Mouse (Mus musculus): ENCODE data around the gene Tnfrsf18. TPM values are rescaled to one million over a fixed set of nuclear protein-coding genes. Genes with fewer than 3 reads are reported as not detected.

Gene Tnfrsf18
- polyA plus RNA-seq, 1 experiment from 2014 or later = 2.8 TPM

- H3K4me2 ChIP-seq (replicated peaks; ENCODE audit: low read depth, low read length) = no peak overlapping the region
- H3K9me3 ChIP-seq (ENCODE audit: control insufficient read depth, low read length) = no peaks in the 10 kb centered on the region
- no peaks in the 10 kb centered on the region for H3K27me3 ChIP-seq (ENCODE audit: control insufficient read depth, insufficient read depth, low read length)
- ATAC-seq (ENCODE audit: low FRiP score, low TSS enrichment) = no peak
- H3K36me3 ChIP-seq (ENCODE audit: control insufficient read depth, insufficient read depth, low read length) = peaks cover 9% of the 10 kb centered on the region; the same call in 1 of the 2 replicates
- no peak overlapping the region for H3K4me3 ChIP-seq (ENCODE audit: low read length)
- no peak overlapping the region for H3K9ac ChIP-seq (ENCODE audit: low read depth, low read length)
- H3K4me1 ChIP-seq (ENCODE audit: control insufficient read depth, insufficient read depth, low read length) = peaks cover 19% of the 10 kb centered on the region
- WGBS = 83% methylated on average over 7 of the region's 7 CpGs
- no peak overlapping the region for H3K27ac ChIP-seq (ENCODE audit: low read depth, low read length)
Measured at GRCm38 (mm10) chr4:156028580-156028979, 2.6 kb downstream of the Tnfrsf18 start.

DNA sequence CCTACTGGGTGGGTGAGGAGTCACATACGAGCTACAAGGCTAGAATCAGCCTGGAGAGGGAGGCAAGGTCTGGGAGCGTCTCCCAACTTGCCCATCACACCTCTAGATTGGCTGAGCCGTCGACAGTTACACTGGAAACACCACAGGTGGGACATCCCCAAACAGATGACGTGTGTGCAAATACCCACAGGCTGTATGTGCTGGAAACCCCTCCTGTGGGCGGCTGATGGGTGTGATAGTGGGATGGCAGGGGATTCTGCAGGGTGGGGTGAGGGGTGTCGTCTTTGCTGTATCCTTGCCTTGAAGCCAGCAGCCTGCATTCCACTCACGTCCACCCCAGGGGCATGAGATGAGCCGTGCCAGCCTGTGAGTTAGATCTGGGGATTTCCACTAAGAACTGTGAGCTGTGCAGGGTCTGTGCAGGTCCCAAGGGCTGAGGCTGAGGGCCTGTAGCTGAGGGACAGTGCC, 4.7 kb downstream of the Tnfrsf18 start:
- Histone ChIP-seq H3K27ac (ENCODE audit: low read depth, low read length) (0 out of 2 replicates have a peak overlapping the region, but pooled peaks have one; percentile 26), H3K27me3 (ENCODE audit: control insufficient read depth, insufficient read depth, low read length) (peaks cover 11% of the 10 kb centered on the region; the same call in 1 of the 2 replicates), H3K4me2 (replicated peaks; ENCODE audit: low read depth, low read length) (peak overlapping the region; percentile 76), H3K9ac (ENCODE audit: low read depth, low read length) (peak overlapping the region; percentile 69), H3K36me3 (ENCODE audit: control insufficient read depth, insufficient read depth, low read length) (peaks cover 9% of the 10 kb centered on the region; the same call in 1 of the 2 replicates), H3K9me3 (ENCODE audit: control insufficient read depth, low read length) (no peaks in the 10 kb centered on the region), H3K4me1 (ENCODE audit: control insufficient read depth, insufficient read depth, low read length) (peaks cover 19% of the 10 kb centered on the region), H3K4me3 (ENCODE audit: low read length) (peak overlapping the region; percentile 58)
- 0 out of 2 replicates have a peak, but pooled peaks have one; percentile 0 for ATAC-seq (ENCODE audit: low FRiP score, low TSS enrichment)
- 65% methylated on average over 9 of the region's 9 CpGs for WGBS

DNA sequence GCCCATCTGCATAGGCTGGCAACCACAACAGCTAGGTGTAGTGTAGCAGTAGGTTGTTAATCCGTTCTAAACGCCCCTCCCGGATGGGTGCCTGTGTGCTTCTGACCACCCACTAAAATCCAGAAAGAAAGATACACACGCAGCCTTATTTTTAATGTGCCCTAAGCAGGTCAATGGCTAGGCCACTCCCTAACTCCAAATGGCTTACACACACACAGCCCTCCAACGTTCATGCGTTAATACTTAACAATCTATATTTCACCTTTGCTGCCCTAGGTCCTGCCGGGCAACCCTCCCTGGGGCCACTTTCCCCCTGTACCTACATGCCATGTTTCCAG, 5.3 kb downstream of the Tnfrsf18 start:
- peak overlapping the region; percentile 69 for H3K9ac ChIP-seq (ENCODE audit: low read depth, low read length)
- H3K9me3 ChIP-seq (ENCODE audit: control insufficient read depth, low read length) = no peaks in the 10 kb centered on the region
- H3K27ac ChIP-seq (ENCODE audit: low read depth, low read length) = peak overlapping the region; percentile 92
- WGBS = 6% methylated on average over 7 of the region's 7 CpGs
- H3K36me3 ChIP-seq (ENCODE audit: control insufficient read depth, insufficient read depth, low read length) = peaks cover 9% of the 10 kb centered on the region; the same call in 1 of the 2 replicates
- peaks cover 19% of the 10 kb centered on the region for H3K4me1 ChIP-seq (ENCODE audit: control insufficient read depth, insufficient read depth, low read length)
- peaks cover 11% of the 10 kb centered on the region; the same call in 1 of the 2 replicates for H3K27me3 ChIP-seq (ENCODE audit: control insufficient read depth, insufficient read depth, low read length)
- H3K4me2 ChIP-seq (replicated peaks; ENCODE audit: low read depth, low read length) = peak overlapping the region; percentile 76
- H3K4me3 ChIP-seq (ENCODE audit: low read length) = peak overlapping the region; percentile 58
- ATAC-seq (ENCODE audit: low FRiP score, low TSS enrichment) = peak; percentile 33

DNA sequence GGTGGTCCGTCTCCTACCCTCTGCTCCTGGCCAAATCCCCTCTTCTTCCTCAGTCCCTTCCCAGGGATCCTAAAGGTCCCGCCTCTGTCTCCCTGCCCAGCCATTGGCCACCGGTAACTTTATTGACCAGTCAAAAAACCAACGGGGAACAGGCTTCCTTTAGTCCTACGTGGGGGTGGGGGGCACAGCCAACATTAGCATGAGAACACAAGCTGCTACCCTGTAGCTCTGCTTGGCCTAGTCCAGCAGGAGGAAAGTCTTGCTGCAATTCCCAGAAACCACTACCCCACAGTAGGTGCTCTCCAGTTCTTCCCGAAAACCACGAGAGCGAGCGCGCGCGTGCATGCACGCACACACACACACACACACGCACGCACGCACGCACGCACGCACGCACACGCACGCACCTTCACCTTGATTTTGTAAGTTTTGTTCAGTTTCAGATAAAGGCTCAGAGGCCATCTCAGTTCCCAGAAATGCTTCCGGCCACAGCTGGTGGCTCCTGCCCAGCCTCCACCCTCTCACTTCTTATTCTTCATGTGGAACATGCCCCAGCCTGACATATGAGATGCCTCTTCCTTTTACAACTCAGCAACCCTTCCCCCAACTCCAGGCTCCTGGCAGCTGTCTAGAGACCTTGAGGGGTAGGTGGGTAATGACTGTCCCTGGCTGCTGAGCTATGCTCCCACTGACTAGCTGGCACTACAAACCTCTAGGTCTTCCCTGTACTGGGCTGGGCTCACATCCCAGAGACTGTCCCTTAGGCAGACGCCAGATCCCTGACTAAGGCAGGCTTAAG, 5.8 kb downstream of the Tnfrsf18 start:
- H3K9ac ChIP-seq (ENCODE audit: low read depth, low read length) = peak overlapping the region; percentile 69
- H3K4me3 ChIP-seq (ENCODE audit: low read length) = peak overlapping the region; percentile 58
- peaks cover 11% of the 10 kb centered on the region; the same call in 1 of the 2 replicates for H3K27me3 ChIP-seq (ENCODE audit: control insufficient read depth, insufficient read depth, low read length)
- H3K27ac ChIP-seq (ENCODE audit: low read depth, low read length) = peak overlapping the region; percentile 92
- ATAC-seq (ENCODE audit: low FRiP score, low TSS enrichment) = peak; percentile 91
- H3K9me3 ChIP-seq (ENCODE audit: control insufficient read depth, low read length) = no peaks in the 10 kb centered on the region
- H3K36me3 ChIP-seq (ENCODE audit: control insufficient read depth, insufficient read depth, low read length) = peaks cover 9% of the 10 kb centered on the region; the same call in 1 of the 2 replicates
- WGBS = under 1% methylated on average over 24 of the region's 24 CpGs
- peak overlapping the region; percentile 76 for H3K4me2 ChIP-seq (replicated peaks; ENCODE audit: low read depth, low read length)
- H3K4me1 ChIP-seq (ENCODE audit: control insufficient read depth, insufficient read depth, low read length) = peaks cover 19% of the 10 kb centered on the region

GRCm38 (mm10) chr4:156032856-156033255, 6.9 kb downstream of the Tnfrsf18 start:
- Histone ChIP-seq H3K9me3 (ENCODE audit: control insufficient read depth, low read length) (no peaks in the 10 kb centered on the region), H3K4me1 (ENCODE audit: control insufficient read depth, insufficient read depth, low read length) (peaks cover 19% of the 10 kb centered on the region), H3K4me3 (ENCODE audit: low read length) (no peak overlapping the region), H3K27me3 (ENCODE audit: control insufficient read depth, insufficient read depth, low read length) (peaks cover 11% of the 10 kb centered on the region; the same call in 1 of the 2 replicates), H3K4me2 (replicated peaks; ENCODE audit: low read depth, low read length) (no peak overlapping the region; the same call in 1 of the 2 replicates), H3K27ac (ENCODE audit: low read depth, low read length) (peak overlapping the region; percentile 92; the same call in 1 of the 2 replicates), H3K36me3 (ENCODE audit: control insufficient read depth, insufficient read depth, low read length) (peaks cover 2% of the 10 kb centered on the region; the same call in 1 of the 2 replicates), H3K9ac (ENCODE audit: low read depth, low read length) (no peak overlapping the region)
- 79% methylated on average over 4 of the region's 4 CpGs for WGBS
- ATAC-seq (ENCODE audit: low FRiP score, low TSS enrichment) = no peak

- Histone ChIP-seq H3K27ac (ENCODE audit: low read depth, low read length) (no peak overlapping the region), H3K27me3 (ENCODE audit: control insufficient read depth, insufficient read depth, low read length) (peaks cover 11% of the 10 kb centered on the region; the same call in 1 of the 2 replicates), H3K9me3 (ENCODE audit: control insufficient read depth, low read length) (no peaks in the 10 kb centered on the region), H3K36me3 (ENCODE audit: control insufficient read depth, insufficient read depth, low read length) (no peaks in the 10 kb centered on the region), H3K4me2 (replicated peaks; ENCODE audit: low read depth, low read length) (no peak overlapping the region), H3K4me1 (ENCODE audit: control insufficient read depth, insufficient read depth, low read length) (peaks cover 19% of the 10 kb centered on the region), H3K9ac (ENCODE audit: low read depth, low read length) (no peak overlapping the region), H3K4me3 (ENCODE audit: low read length) (no peak overlapping the region)
- no peak for ATAC-seq (ENCODE audit: low FRiP score, low TSS enrichment)
- 41% methylated on average over 6 of the region's 6 CpGs for WGBS
Measured at GRCm38 (mm10) chr4:156033476-156034119, 7.6 kb downstream of the Tnfrsf18 start.

GRCm38 (mm10) chr4:156034301-156034700, 8.3 kb downstream of the Tnfrsf18 start:
- H3K4me1 ChIP-seq (ENCODE audit: control insufficient read depth, insufficient read depth, low read length) = peaks cover 19% of the 10 kb centered on the region
- 69% methylated on average over 4 of the region's 4 CpGs for WGBS
- H3K9ac ChIP-seq (ENCODE audit: low read depth, low read length) = no peak overlapping the region
- ATAC-seq (ENCODE audit: low FRiP score, low TSS enrichment) = no peak
- H3K4me3 ChIP-seq (ENCODE audit: low read length) = no peak overlapping the region; the same call in 1 of the 2 replicates
- no peaks in the 10 kb centered on the region for H3K9me3 ChIP-seq (ENCODE audit: control insufficient read depth, low read length)
- H3K27me3 ChIP-seq (ENCODE audit: control insufficient read depth, insufficient read depth, low read length) = peaks cover 11% of the 10 kb centered on the region; the same call in 1 of the 2 replicates
- no peaks in the 10 kb centered on the region for H3K36me3 ChIP-seq (ENCODE audit: control insufficient read depth, insufficient read depth, low read length)
- H3K27ac ChIP-seq (ENCODE audit: low read depth, low read length) = no peak overlapping the region
- H3K4me2 ChIP-seq (replicated peaks; ENCODE audit: low read depth, low read length) = no peak overlapping the region

DNA sequence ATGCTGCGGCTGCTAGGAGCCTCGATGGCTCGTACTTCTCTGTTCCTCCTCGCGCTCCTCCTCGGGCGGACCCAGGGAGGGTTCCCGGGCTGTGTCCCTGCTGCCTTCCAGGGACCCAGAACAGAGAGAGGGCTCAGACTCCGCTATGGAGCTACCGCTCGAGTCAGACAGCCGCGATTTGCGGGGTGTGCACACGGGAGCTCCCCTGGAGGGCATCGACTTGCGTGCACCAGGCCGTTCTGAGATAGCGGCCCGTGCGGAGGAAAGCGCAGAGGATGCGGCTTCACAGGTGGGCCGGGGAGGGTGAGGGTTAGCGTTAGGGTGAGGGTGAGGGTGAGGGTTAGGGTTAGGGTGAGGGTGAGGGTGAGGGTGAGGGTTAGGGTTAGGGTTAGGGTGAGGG, 8.9 kb downstream of the Tnfrsf18 start:
- Histone ChIP-seq H3K9me3 (ENCODE audit: control insufficient read depth, low read length) (no peaks in the 10 kb centered on the region), H3K4me3 (ENCODE audit: low read length) (peak overlapping the region; percentile 22), H3K36me3 (ENCODE audit: control insufficient read depth, insufficient read depth, low read length) (no peaks in the 10 kb centered on the region), H3K27me3 (ENCODE audit: control insufficient read depth, insufficient read depth, low read length) (peaks cover 11% of the 10 kb centered on the region; the same call in 1 of the 2 replicates), H3K4me1 (ENCODE audit: control insufficient read depth, insufficient read depth, low read length) (peaks cover 19% of the 10 kb centered on the region), H3K27ac (ENCODE audit: low read depth, low read length) (no peak overlapping the region), H3K4me2 (replicated peaks; ENCODE audit: low read depth, low read length) (peak overlapping the region; percentile 39), H3K9ac (ENCODE audit: low read depth, low read length) (no peak overlapping the region)
- no peak for ATAC-seq (ENCODE audit: low FRiP score, low TSS enrichment)
- WGBS = 8% methylated on average over 25 of the region's 25 CpGs
